Mouse (Mus musculus) limb, embryonic 11.5 days (tissue): ENCODE data around the gene Abcd4. TPM values are rescaled to one million over a fixed set of nuclear protein-coding genes. Genes with fewer than 3 reads are reported as not detected.

Source experiments
- ATAC-seq: fragments of 200-750 bp; cut with Nextera tagmentation; 2 replicates; pipeline ENCODE4 v1.8.0; 2017; ENCODE audit warnings: low read depth; ENCODE audit not compliant: insufficient number of reproducible peaks, low FRiP score, low TSS enrichment
- DNase-seq: peaks from one replicate; pipeline ENCODE4 v3.0.0-alpha.2; 2015; ENCODE audit warnings: low spot score
- H3K27ac ChIP-seq: fragments of 300-500 bp; sonication (generic); replicated peaks from 2 replicates; pipeline ENCODE4 v1.5.1; 2014; ENCODE audit warnings: low read depth, mild to moderate bottlenecking, low read length
- H3K27me3 ChIP-seq: fragments of 300-500 bp; sonication (generic); 2 replicates; pipeline ENCODE4 v1.6.1; 2014; ENCODE audit warnings: mild to moderate bottlenecking, low read length, mixed read lengths; ENCODE audit not compliant: control insufficient read depth, insufficient read depth
- H3K36me3 ChIP-seq: fragments of 300-500 bp; sonication (generic); 2 replicates; pipeline ENCODE4 v1.6.1; 2014; ENCODE audit warnings: mild to moderate bottlenecking, low read length, moderate library complexity, mixed read lengths; ENCODE audit not compliant: control insufficient read depth, insufficient read depth
- H3K4me1 ChIP-seq: fragments of 300-500 bp; sonication (generic); 2 replicates; pipeline ENCODE4 v1.6.1; 2014; ENCODE audit warnings: low read length, mixed read lengths; ENCODE audit not compliant: control insufficient read depth, insufficient read depth
- H3K4me2 ChIP-seq: fragments of 300-500 bp; sonication (generic); 2 replicates; pipeline ENCODE4 v1.6.1; 2014; ENCODE audit warnings: low read depth, mild to moderate bottlenecking, moderate library complexity; ENCODE audit not compliant: severe bottlenecking
- H3K4me3 ChIP-seq: fragments of 300-500 bp; sonication (generic); 2 replicates; pipeline ENCODE4 v1.5.1; 2014; ENCODE audit warnings: low read depth, low read length
- H3K9ac ChIP-seq: fragments of 300-500 bp; sonication (generic); 2 replicates; pipeline ENCODE4 v1.6.1; 2014; ENCODE audit warnings: mild to moderate bottlenecking, low read length
- H3K9me3 ChIP-seq: fragments of 300-500 bp; sonication (generic); 2 replicates; pipeline ENCODE4 v1.6.1; 2016; ENCODE audit warnings: low read length; ENCODE audit not compliant: control insufficient read depth
- WGBS: fragments of 180-500 bp; shearing (Covaris S2); extraction: QIAGEN DNeasy Blood & Tissue Kit; methylation state at CpG from one replicate; pipeline ENCODE4 v1.1.7; 2014; 5-methylcytosine and 5-hydroxymethylcytosine counted together
- polyA plus RNA-seq: library from polyadenylated mRNA; unstranded; fragments of >200 nt; fragmentation: Nextera tagmentation; extraction: Ambion mirVana; gene quantifications from 2 replicates; pipeline ENCODE4 v1.2.1, GENCODE M21; 2014

Gene Abcd4
- polyA plus RNA-seq: 9.2 and 11.8 TPM in 2 replicates

DNA sequence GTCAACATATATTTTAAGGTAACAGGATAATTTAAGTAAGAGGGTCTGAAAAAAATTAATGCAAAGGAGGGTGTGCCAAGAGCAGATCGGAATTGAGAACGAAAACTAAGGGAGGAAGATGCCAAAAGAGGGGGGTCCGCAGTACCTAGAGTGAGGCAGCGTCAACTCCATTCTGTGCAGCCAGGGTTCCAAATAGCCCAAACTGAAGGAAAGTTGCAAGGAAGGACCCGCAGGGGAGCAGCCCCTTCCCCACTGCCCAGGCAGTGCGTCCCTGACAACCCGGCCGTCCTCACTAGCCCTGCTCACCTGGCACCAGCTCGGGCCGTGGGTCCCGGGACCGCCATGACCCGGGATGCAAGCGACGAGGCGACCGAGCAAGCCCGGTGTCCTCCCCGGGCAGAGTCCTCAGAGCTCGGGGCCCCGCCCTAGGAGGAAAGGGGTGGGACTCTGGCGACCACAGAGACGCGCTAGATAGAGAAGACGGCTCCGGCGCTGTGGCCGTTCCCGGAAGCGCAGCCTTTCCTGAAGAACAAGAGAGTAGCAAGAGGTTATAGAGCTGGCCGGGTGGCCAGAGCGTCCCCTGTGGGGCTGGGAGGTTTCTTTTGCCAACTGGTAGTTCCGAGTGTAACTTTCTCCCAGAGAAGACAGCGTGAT is at the start of gene Abcd4:
Gene Abcd4 (minus strand): TSS at position 437 of the 654 bp plus-strand sequence.
- ATAC-seq (peak; percentile 96), DNase-seq (peak; percentile 93)
- no peaks in the 10 kb centered on the region for H3K36me3 ChIP-seq
- peak within 1 kb of the TSS; percentile 76 for H3K9ac ChIP-seq
- H3K27ac ChIP-seq: no peak within 1 kb of the TSS
- H3K27me3 ChIP-seq: no peaks in the 10 kb centered on the region
- peak within 1 kb of the TSS; percentile 41 for H3K4me3 ChIP-seq
- under 1% methylated on average over 34 of the region's 34 CpGs for WGBS
- no peaks in the 10 kb centered on the region for H3K9me3 ChIP-seq
- no peaks in the 10 kb centered on the region for H3K4me1 ChIP-seq
- H3K4me2 ChIP-seq: peak within 1 kb of the TSS; percentile 53

DNA sequence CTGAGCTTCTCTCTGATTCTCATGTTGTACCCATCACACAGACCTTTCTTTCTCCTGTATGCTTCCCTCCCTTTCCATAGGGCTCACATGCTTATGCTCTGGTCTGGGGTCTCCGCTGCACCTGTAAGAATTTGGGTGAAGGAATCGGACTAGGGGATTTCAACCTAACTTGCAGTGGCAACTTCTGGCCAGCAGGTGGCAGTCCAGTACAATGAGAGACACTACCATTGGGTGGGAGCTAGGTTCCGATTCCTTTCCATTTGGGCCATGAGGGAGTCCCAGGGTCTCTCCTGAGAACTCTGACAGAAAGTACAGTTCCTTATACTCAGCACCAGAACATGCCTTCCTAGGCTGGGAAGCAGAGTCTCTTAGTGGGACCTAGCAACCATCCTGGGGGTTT is 36.7 kb upstream of the Abcd4 start:
- ATAC-seq (no peak), DNase-seq (peak; percentile 78)
- 25% methylated on average over 3 of the region's 3 CpGs for WGBS
- no peak overlapping the region for H3K27ac ChIP-seq
- no peaks in the 10 kb centered on the region for H3K9me3 ChIP-seq
- H3K4me3 ChIP-seq: no peak overlapping the region
- no peak overlapping the region for H3K4me2 ChIP-seq
- H3K27me3 ChIP-seq: no peaks in the 10 kb centered on the region
- H3K4me1 ChIP-seq: no peaks in the 10 kb centered on the region
- H3K36me3 ChIP-seq: no peaks in the 10 kb centered on the region
- H3K9ac ChIP-seq: no peak overlapping the region

DNA sequence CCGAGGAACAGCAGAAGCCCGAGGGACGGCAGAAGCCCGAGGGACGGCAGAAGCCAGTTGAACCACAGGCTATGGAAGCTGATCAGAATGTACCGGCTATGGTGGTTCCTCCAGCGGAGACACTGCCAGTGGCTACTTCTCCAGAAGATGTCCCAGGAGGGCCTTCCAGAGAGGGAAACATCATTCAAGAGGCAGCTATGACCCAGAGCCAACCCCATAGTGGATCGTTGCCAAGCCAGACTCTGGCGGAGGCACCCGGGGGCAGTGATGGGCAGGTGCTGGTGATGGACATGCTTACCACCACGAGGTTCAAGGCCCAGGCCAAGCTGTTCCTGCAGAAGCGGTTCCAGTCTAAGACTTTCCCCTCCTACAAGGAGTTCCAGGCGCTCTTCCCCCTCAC is 33.0 kb upstream of the Abcd4 start:
- ATAC-seq (no peak), DNase-seq (no peak)
- no peaks in the 10 kb centered on the region for H3K36me3 ChIP-seq
- H3K4me1 ChIP-seq: no peaks in the 10 kb centered on the region
- H3K4me3 ChIP-seq: no peak overlapping the region
- no peaks in the 10 kb centered on the region for H3K27me3 ChIP-seq
- no peak overlapping the region for H3K27ac ChIP-seq
- no peak overlapping the region for H3K4me2 ChIP-seq
- no peak overlapping the region for H3K9ac ChIP-seq
- no peaks in the 10 kb centered on the region for H3K9me3 ChIP-seq
- WGBS: 90% methylated on average over 13 of the region's 13 CpGs

DNA sequence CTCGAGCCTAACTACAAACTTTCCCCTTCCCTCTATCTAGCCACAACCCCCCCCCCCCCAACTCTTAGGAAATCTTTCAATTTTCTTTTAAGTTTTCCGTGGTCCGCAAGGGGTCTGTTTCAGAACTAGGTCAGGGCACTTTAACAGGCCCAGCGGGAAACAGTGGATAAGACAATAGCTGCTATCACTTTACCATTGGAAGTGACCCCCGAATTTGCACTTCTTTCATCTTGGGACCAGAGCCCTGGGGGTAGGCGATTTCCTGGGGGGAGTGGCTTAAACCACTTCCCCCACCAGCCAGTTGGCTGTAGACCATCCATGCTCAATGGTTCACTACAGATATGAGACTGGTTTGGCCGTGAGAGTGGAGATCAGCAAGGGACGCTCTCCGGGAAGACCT is 23.4 kb upstream of the Abcd4 start, which contains the start of gene Vrtn:
Gene Vrtn (plus strand): TSS at position 366 of the 400 bp plus-strand sequence.
- Histone ChIP-seq H3K9ac (no peak within 1 kb of the TSS), H3K27ac (no peak within 1 kb of the TSS), H3K4me1 (peaks cover 5% of the 10 kb centered on the region), H3K4me2 (no peak within 1 kb of the TSS), H3K36me3 (no peaks in the 10 kb centered on the region), H3K4me3 (no peak within 1 kb of the TSS), H3K9me3 (no peaks in the 10 kb centered on the region), H3K27me3 (peaks cover 37% of the 10 kb centered on the region)
- no peak for ATAC-seq
- 11% methylated on average over 9 of the region's 9 CpGs for WGBS
- DNase-seq: no peak

DNA sequence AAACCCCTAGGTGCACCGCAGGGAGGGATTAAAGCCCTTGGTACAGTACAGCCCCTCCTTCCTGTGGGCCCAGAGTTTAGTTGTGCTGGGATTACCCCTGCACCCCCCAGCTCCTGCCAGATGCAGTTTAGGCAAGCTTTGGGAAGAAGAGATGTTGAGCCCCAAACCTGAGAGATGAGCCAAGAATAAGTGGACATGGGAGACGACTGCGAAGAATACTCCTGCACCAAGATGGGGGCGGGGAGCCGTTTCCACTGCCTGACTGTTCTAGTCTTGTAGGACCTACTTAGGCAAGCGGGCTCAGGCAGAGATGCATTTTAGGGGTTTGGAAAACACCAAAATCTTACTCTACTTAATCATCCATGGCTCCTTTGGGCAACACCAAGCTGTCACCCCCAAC is 23.0 kb upstream of the Abcd4 start:
- 13% methylated on average over 6 of the region's 6 CpGs for WGBS
- no peak for ATAC-seq

DNA sequence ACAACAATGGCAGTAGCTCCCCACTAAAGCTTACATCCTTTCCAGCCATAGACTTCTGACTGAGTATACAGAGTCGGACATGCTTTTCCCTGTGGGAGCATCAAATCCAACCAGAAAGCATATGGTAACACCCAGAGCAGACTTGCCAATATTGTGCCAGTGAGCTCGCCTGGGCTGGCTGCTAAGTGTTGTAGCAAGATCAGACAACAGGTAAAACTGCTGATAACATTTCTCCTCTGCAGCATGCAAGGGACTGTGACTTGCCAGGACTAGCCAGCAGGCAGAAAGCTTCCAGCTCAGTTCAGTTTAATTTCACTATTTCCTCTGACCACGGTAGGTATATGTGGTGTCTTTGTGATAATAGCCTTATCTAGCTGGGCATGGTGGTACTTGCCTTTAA is 14.7 kb upstream of the Abcd4 start:
- Histone ChIP-seq H3K27ac (no peak overlapping the region), H3K36me3 (no peaks in the 10 kb centered on the region), H3K4me3 (no peak overlapping the region), H3K9ac (no peak overlapping the region), H3K4me1 (no peaks in the 10 kb centered on the region), H3K4me2 (no peak overlapping the region), H3K9me3 (no peaks in the 10 kb centered on the region), H3K27me3 (no peaks in the 10 kb centered on the region)
- WGBS: 71% methylated on average over 3 of the region's 3 CpGs
- DNase-seq (no peak), ATAC-seq (no peak)

More for the DNA sequence above, 23.0 kb upstream of the Abcd4 start:
- no peak overlapping the region for H3K27ac ChIP-seq
- peaks cover 37% of the 10 kb centered on the region for H3K27me3 ChIP-seq
- H3K9ac ChIP-seq: no peak overlapping the region
- no peak for DNase-seq
- H3K9me3 ChIP-seq: no peaks in the 10 kb centered on the region
- no peak overlapping the region for H3K4me2 ChIP-seq
- peaks cover 5% of the 10 kb centered on the region for H3K4me1 ChIP-seq
- H3K4me3 ChIP-seq: no peak overlapping the region
- no peaks in the 10 kb centered on the region for H3K36me3 ChIP-seq

DNA sequence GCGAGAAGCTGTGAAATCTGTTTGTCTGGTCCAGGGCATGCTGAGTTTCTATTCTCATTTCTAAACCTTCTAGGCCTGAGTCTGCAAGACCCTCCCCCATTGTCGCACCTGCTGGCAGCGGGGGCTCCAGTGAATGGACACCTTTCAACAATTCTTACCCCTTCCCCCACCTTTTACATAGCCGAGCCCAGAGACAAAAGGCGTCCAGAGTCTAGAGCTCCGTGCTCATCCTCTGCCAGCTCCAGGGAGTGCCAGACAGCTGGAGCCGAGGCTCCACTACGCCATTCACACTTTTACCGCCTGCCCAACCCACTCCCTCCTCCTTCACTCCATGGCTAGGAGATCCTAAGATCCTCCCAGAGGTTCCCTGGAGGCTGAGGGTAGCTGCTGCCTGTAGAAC is 7.9 kb upstream of the Abcd4 start:
- no peaks in the 10 kb centered on the region for H3K9me3 ChIP-seq
- no peak overlapping the region for H3K4me2 ChIP-seq
- peak overlapping the region; percentile 22; the same call in 1 of the 2 replicates for H3K9ac ChIP-seq
- H3K4me1 ChIP-seq: no peaks in the 10 kb centered on the region
- H3K36me3 ChIP-seq: no peaks in the 10 kb centered on the region
- no peak overlapping the region for H3K4me3 ChIP-seq
- 7% methylated on average over 9 of the region's 9 CpGs for WGBS
- H3K27me3 ChIP-seq: peaks cover 15% of the 10 kb centered on the region
- DNase-seq (no peak), ATAC-seq (no peak)
- H3K27ac ChIP-seq: no peak overlapping the region

DNA sequence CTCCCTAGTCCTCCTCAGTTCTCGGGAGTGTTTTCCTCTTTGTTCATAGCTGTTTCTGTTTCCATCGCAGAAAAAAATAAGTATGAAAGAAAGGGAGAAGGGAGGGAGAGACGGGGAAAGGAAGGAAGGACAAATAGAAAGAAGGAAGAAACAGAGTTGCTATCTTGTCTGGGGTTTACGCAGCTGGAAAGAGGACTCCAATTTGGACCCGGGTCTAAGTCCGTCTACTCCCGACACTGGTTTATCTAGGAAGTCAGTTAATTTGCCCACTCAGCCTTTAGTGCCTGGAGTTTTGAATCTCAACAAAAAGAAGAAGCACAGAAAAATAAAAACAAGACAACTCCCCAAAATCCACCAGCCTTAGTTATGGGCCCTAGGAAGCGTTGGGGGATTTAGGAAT is 7.4 kb upstream of the Abcd4 start:
- no peak overlapping the region for H3K4me3 ChIP-seq
- H3K36me3 ChIP-seq: no peaks in the 10 kb centered on the region
- H3K9me3 ChIP-seq: no peaks in the 10 kb centered on the region
- WGBS: 37% methylated on average over 8 of the region's 8 CpGs
- H3K4me1 ChIP-seq: no peaks in the 10 kb centered on the region
- ATAC-seq (no peak), DNase-seq (no peak)
- peaks cover 15% of the 10 kb centered on the region for H3K27me3 ChIP-seq
- no peak overlapping the region for H3K9ac ChIP-seq
- no peak overlapping the region for H3K27ac ChIP-seq
- H3K4me2 ChIP-seq: no peak overlapping the region

DNA sequence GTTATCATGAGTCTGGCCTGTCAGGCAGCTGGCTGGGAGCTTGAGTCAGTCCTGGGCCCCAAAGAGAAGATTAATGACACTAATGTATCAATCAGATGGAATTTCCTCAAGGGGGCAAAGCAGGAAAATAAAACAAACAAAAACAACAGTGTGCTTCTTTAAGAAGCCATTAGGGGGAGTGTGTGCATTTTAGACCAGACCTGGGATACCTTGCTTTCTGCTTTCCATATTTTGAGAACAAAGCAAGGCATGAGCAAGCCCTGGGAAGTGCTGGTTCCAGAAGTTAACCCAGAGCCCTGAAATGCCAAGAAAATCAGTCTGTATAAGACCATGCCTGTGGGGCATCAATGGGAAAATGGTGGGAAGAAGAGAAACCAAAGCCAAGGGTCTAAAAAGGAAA is 3.8 kb upstream of the Abcd4 start:
- Histone ChIP-seq H3K4me1 (no peaks in the 10 kb centered on the region), H3K4me3 (no peak overlapping the region), H3K27me3 (peaks cover 15% of the 10 kb centered on the region), H3K27ac (no peak overlapping the region), H3K4me2 (no peak overlapping the region), H3K9me3 (no peaks in the 10 kb centered on the region), H3K9ac (no peak overlapping the region), H3K36me3 (no peaks in the 10 kb centered on the region)
- DNase-seq: no peak
- ATAC-seq: no peak
